Mouse (Mus musculus) naive thymus-derived CD4-positive, alpha-beta T cell, adult 2 months (primary cell): ENCODE data around the gene Atad2b.

Experiments
- DNase-seq: peaks from one replicate; pipeline ENCODE4 v3.0.0-alpha.2; 2011; ENCODE audit warnings: low read depth

Atad2b gene

DNA sequence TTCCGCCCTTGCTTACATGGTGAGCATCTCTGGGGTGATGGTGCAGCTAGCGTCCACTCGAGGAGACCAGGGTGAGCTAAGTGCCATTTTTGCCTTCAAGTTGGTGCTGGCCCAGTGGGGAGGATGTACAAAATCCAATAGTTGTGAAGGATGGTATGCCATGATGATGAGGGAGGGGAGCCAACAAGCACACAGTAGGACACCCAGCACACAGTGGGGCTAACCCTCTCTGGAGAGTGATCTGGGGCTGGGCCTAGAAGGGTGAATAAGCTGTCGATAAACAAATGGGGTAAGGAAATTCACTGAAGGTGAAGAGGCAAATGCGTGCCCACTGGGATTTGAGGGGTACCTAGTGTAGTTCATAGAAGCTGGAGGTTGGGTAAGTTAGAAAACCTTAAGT, 167.6 kb downstream of the Atad2b start:
- DNase-seq: no peak

DNA sequence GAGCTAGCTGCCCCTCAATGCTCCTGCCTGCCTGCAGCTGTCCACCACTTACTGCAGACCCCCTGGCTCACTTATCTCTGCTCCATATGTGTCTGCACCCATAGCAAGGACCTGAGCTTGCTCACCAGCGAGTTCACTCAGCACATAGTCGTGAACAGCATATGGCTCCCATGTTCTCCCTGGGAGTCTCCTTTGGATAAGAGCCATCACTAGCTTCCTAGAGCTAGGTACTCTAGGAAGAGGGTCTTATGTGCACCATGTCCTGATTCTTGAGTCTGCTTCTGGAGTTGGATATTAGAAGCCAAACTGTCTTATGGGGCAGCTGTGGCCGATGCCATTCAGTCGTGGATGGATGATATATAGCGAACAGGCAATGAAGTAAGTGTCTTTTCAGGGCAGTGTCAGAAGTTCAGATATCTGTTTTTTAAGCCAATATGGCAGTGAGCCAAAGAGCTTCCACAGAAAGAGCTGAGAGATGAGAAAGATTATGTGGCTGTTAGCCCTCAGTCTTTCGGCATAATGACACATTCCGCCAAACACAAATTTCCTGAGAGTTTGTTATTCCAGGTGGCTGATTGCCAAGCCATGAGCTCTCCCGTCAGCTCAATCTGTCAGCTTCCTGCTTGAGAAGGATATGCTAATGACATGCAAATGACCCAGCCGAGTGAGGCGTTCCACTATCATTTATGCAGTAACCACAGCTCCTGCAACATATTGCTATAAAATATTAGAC, 170.8 kb downstream of the Atad2b start:
- no peak for DNase-seq

DNA sequence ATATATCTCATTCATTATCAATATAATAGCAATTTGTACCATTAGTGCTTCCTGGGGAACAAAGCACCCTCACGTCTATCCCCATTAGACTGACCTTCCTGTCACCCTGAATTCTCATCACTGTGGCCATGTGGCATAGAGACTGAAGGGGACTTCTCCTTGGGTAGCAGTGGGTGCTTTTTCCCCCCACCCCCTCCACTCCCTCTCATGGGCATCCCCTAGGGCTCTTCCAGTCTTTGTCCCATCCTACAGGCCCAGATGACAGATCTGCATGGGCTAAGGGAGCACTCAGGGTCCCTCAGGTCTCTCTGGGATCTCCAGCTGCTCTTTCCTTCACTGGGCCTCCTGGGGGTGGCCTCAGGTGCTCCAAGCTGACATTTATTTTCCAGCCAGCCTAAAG, 171.5 kb downstream of the Atad2b start:
- DNase-seq: no peak
